Mouse (Mus musculus): ENCODE results near the gene Galnt13. TPM values are rescaled to one million over a fixed set of nuclear protein-coding genes. Genes with fewer than 3 reads are reported as not detected.
"Not testable (repeated sequence)": the region's sequence is repeated elsewhere in the genome, so short reads cannot be mapped to it uniquely, and the experiment has no call there.

The Galnt13 gene
- total RNA-seq (2014; fragmentation: Nextera tagmentation) (not detected in 2 replicates), total RNA-seq (2017) (not detected in 2 replicates)

DNA sequence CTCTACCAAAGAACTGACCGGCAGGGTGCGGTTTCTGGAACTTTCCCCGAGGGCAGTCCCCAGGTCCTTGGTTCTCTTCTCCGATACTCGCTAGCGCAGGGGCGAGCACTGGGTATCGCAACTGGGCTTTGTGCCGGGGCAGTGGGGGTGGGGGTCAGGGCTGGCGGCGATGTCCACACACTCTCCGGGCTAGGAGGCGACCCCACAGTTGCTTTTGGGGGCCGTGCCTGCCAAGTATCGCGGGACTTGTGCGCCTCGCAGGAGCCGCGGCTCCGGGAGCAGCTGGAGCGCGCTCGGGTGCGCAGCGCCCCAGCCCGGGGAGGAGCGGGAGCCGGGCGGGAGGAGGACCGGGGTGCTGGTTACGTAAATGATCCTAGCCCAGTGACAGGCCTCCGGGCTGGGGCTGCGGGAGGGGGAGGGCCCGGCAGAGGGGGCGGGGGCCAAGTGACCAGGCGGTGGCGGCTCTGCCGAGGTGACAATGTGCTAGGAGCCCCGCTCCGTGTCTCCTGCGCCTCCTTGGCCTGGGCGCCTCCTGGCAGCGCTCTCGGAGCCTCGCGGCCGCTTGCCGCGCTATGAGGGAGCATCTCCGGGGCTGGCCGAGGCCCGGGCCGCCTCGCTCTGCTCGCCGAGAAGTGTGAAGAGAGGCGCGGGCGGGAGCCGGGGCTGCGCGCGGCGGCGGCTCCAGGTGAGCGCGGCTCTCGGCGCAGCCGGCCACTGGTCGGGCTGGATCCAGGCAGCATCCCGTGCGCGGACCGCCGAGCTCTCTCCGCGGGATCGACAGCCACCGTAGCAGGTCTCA lies at the start of gene Galnt13:
TSS of gene Galnt13 (plus strand) at position 381 of the 799 bp plus-strand sequence.
- ATAC-seq (replicated peaks; ENCODE audit: low FRiP score, low TSS enrichment, poor library complexity, severe bottlenecking): no peak

DNA sequence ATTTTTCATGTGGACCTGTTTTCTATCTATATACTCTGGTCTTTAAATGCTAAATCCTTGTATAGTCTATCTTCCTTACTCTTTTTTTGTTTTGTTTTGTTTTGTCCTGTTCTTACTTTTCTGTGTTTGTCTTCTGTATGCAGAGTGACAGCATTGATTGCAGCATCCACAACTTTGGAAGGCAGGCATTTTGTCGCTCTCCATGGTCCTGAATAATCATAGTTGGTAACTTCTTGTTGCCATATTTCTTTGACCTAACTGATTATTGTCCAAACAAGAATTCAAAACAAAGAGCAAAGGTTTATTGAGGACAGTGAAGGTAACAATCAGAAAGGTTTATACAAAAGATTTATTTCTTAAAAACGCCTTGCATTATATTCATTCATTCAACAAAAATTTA lies 5.1 kb upstream of the Galnt13 start:
- ATAC-seq (replicated peaks; ENCODE audit: low FRiP score, low TSS enrichment, poor library complexity, severe bottlenecking): no peak

DNA sequence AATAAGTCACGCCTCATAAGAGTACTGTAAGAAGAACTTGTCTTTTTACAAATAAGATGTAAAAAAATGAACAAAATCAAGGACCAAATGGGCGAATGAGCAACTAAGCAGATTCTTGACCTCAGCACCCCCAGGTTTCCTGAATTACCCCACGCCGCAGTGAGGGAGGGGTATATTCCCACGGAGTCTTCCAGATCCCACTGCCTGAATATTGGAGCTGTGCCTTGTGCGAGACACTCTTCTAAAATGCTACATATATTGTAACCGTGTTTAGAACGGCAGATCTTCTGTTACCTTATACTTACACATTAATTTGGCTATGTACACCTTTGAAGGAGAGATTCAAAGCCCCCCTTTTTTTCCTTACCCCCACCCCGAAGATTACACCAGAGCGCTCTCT lies 737 bp upstream of the Galnt13 start:
- ATAC-seq (replicated peaks; ENCODE audit: low FRiP score, low TSS enrichment, poor library complexity, severe bottlenecking): no peak

DNA sequence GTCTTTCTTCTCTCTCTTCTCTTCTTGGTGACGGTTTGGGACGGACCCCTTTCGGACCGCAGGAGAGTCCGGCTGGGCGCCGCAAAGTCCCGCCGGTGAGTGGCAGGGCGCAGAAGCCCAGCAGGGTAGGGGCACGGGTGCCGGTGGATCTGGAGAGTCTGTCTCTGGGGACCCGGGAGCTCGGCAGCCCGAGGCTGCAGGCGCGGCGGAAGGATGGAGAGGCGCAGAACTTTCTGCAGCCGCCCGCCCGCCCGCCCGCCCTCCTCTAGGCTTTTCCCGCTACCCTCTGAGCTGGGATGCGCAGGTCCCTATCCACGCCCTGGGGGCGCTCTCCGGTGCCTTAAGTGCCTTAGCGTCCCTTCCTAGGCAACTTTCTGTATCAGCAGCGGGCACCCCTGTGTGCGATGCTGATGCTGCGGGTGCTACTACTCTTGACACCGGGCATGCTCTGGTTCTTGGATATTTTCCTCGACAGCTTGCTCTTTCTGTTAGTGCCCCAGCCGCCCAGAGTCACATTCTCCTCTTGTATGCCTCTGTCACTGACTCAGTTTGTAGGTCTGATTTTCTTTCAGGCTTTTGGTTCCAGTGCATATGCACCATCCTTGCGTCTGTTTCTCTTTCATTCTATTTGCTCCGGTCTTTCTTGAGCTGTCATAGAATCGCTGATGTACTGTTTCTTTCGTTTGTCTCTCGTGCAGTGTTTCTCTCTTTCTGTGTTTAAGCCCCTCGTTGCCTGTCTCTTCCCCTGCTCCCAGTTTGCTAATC lies 801 bp downstream of the Galnt13 start:
- no peak for ATAC-seq (replicated peaks; ENCODE audit: low FRiP score, low TSS enrichment, poor library complexity, severe bottlenecking)

DNA sequence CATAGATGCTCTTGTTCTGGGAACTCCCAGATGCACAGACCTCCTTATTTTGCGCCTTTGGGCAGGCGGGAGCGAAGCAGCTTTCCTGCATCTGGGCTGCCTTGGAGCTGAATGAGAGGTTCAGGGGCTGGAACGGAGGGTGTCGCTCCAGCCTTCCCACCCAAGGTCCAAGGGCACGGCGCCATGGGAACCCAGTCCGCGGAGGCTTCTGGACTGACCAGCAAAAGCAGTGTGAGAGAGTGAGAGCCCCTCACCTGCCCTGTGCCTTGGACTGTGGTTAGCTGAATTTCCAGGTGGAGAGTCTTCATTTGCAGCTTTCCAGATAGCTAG lies 1.3 kb downstream of the Galnt13 start:
- no peak for ATAC-seq (replicated peaks; ENCODE audit: low FRiP score, low TSS enrichment, poor library complexity, severe bottlenecking)

DNA sequence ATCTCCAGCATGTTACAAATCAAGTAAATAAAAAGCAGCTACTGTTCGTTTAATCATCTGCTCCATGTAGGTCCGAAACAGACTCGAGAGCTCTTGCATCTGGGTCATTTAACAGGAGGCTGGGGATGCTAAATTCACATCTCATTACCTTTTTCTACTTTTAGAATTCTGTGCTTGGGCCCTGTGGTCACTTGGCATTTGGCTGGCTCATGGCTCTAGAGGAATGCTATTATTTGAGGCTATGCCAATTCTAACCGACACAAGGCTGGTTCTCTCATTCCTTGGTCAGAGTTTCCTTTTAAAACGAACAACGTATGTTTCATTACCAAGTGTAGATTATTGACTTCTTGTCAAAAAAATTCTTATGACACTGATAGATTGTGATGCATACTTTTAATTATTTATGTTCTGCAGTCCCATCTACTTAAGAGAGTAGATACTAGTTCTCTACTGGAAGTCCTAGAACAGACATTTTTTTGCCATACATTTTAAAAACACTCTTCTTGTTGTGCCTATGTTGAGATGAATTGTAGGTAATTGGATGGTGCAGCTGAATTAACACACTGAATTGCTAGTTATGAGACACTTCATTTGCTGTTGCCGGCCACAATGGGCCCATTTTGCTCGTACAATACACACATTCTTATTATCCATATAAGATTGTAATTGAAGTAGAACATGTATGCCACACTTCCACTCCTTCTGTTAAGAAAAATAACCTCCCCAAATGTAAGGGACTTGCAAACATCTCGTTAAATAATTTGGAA lies 6.8 kb downstream of the Galnt13 start:
- no peak for ATAC-seq (replicated peaks; ENCODE audit: low FRiP score, low TSS enrichment, poor library complexity, severe bottlenecking)

DNA sequence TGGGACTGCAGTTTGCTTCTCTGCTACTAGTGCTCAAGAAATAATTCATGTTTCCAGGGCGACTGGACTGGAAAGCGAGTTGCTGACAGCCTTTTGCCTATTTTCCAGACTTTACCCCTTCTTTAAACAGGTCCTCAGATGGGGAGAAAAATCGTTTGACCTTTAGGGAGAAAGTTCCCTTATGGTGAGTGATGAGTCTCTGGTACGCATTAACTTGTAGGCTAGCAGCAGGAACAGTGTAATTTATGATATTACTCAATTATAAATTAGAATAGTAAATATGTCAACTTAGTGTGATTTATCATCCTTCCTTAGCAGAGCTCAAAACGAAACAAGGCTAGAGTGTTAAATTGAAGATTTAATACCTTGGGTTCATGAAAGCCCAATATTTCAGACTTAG lies 47.3 kb downstream of the Galnt13 start:
- no peak for ATAC-seq (replicated peaks; ENCODE audit: low FRiP score, low TSS enrichment, poor library complexity, severe bottlenecking)

DNA sequence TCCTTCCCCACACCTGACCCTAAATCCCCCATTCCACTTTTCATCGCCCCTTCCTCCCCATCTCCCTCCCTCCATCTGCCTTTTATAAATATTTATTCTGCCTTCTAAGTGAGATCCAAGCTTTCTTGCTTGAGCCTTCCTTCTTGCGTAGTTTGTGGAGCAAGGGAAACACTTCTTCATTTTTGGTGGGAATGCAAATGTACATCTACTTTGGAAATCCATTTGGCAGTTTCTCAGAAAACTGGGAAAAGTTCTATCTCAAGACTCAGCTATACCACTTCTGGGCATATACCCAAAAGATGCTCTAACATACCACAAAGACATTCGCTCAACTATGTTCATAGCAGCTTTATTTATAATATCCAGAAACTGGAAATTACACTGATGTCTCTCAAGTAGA lies 86.9 kb downstream of the Galnt13 start:
- no peak for ATAC-seq (replicated peaks; ENCODE audit: low FRiP score, low TSS enrichment, poor library complexity, severe bottlenecking)

DNA sequence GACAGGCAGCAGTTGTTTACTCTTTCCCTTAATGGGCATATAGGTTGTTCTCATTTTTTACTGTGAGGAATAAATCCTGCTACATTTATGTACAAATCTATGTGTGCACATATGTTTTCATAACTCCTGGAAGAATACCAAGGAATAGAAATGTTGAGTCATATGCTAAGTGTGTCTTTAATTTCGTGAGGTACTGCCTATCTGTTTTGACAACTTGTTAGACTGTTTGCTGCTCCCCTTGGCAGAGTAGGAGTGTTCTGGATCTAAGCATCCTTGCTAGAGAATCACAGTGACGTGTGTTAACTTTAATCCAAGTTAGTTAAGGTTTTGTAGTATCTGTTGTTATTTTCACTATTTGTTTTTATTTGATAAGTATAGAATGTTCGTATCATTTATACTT lies 91.0 kb downstream of the Galnt13 start:
- ATAC-seq (replicated peaks; ENCODE audit: low FRiP score, low TSS enrichment, poor library complexity, severe bottlenecking): no peak

DNA sequence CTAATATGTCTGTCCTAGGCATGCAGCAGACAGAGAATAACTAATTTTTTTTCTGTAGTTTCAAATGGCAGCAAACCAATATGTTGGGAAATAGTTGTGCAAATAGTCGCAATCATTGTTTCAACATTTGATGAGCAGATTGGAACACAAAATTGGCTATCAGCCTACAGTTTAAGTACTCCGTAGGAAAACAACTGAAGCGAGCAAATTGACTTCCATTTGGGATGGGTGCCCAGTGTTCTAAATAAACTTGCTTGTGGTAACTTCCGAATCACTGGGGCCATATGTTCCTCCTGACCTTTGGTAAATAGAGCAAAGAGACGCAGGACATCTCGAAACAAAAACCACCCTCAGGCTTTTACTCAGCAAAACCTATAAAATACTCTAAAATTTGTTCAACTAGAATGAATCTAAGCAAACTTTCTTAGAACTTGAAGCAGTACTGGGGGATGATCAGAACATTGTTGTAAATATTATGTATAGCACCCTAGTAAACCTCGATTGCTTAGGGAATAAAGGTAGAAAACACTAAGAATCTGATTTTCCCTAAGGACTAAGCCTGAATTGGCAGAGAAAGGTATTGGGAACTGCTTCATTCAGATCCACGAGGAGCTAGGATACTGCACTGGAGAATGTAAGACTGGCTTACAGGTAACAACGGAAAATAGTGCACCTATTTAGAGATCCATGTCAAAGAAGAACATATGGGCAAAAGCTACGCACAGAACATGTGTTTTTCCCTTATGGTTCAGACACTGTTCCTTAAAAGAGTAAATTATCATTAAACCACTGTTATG lies 122.4 kb downstream of the Galnt13 start:
- ATAC-seq (replicated peaks; ENCODE audit: low FRiP score, low TSS enrichment, poor library complexity, severe bottlenecking): no peak

DNA sequence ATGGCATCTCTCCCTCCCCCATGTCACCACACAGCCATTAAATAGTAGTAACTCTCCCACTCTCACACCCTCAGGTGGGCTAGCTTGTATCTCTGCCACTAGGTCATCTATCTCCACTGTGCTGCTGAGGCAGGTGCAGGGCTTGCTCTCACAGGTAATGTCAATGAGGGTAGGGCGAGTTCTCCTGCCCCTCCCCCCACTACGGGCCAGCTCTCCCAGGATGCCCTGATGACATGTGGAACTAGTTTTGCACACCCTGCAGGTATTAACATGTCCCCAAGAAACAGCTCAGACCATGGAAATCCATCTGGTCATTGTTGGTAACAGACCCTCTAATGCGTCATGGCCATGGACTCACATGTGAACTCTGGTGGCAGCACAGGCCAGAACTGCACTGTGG lies 129.0 kb downstream of the Galnt13 start:
- no peak for ATAC-seq (replicated peaks; ENCODE audit: low FRiP score, low TSS enrichment, poor library complexity, severe bottlenecking)

DNA sequence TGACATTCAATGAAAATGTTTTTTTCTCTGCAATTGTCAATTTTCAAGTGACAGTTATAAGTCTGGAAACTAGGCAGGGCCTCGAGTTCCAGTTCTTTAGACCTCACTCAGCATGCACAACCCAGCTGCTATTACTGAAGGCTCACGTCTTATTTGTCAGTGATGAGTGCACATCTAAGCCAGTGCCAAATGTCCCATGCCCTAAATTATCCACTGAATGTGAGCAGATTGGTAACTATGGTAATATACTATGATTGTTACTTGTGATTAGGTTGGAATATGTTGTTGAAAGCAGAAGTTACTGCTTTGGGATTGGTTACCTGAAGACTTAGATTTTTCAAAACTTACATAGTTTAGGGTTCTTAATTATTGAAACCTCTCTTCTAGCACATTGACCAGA lies 131.1 kb downstream of the Galnt13 start:
- ATAC-seq (replicated peaks; ENCODE audit: low FRiP score, low TSS enrichment, poor library complexity, severe bottlenecking): no peak

DNA sequence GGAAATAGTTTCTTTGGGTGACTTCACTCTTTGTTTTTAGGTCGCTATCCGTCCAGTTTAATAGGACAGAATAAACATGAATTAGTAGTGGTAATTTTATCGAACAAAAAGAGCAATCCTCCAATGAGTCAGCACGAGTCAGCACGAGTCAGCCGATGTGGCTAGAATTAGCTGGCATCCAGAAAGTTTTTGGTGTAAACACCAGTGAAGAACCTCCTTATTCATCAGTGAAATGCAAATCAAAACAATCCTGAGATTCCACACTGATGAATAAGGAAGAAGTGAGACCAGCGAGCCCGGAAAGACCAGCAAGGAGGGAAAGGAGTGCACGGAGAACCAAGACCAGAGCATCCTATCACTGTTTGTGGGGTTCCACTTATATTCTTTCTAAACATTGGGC lies 131.5 kb downstream of the Galnt13 start:
- no peak for ATAC-seq (replicated peaks; ENCODE audit: low FRiP score, low TSS enrichment, poor library complexity, severe bottlenecking)

DNA sequence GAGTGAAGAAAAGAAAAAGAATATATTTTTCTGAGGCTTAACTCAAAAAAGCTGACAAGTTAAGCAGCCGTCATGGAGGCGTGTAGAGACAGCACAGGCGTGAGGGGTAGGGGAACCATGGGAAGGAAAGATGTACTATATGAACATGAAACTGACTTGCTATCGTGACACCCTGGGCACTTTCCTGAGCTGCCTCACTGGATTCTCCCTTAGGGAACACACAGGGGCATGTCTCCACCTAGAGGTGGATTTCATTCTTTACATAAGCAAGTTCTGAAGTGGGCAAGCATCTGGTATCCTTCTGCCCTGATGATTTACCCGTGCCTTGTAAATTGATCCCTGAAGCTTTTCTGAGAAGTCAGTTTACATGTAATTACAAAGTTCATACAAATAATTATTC lies 277.7 kb downstream of the Galnt13 start:
- not testable (repeated sequence) for ATAC-seq (replicated peaks; ENCODE audit: low FRiP score, low TSS enrichment, poor library complexity, severe bottlenecking)

DNA sequence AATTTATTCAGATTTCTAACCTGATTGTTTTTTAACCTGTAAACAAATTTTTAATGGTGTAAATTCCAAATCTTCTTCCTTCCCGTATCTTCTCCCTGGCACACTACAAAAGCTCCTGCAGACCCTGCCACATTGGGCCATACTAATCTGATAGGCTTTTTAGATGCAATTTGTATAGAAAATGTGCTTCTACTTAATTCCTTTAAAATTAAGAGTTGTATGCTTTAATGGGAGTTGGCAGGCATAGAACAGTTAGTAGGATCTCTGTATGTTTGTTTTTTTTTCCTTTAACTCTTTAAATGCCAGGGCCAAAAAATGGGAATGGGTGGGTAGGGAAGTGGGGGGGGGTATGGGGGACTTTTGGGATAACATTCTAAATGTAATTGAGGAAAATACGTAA lies 315.1 kb downstream of the Galnt13 start:
- ATAC-seq (replicated peaks; ENCODE audit: low FRiP score, low TSS enrichment, poor library complexity, severe bottlenecking): no peak

DNA sequence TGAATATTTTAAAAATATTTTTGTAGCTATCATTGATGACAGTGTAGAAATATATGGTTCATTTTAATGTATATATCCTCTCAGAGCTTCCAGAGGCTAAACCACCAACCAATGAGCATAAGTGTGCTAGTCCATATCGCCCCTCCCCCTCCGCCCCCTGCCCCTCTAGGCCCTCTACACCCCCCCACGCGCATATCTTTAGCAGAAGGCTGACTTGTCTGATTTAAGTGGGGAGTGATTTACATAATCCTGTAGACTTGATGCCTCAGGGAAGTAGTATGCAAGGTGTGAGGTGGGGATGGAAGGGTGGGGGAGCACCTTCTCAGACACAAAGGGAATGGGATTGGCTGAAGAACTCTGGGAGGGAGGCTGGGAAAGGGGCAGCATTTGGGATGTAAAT lies 323.7 kb downstream of the Galnt13 start:
- ATAC-seq (replicated peaks; ENCODE audit: low FRiP score, low TSS enrichment, poor library complexity, severe bottlenecking): no peak

DNA sequence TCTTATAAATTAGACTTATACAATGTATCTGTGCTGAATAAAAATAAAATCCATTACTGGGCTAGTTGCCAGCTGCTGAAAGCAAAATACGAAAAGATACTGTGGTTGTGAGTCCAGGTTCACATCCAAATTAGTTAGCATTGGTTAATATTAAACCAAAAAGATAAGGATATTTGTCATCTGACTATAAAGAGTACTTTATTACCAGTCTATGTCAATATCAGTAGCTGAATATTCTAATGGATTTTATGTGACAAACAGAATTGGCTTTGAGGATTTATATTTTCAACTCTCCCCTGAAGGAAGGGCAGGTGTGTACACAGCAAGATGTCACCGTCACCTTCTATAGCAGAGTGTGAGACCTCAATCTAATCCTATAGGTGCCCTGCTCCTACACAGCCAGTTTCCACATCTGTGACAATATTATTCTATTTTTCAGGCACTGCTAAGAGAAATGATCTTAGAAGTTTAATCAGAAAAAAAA lies 342.7 kb downstream of the Galnt13 start:
- no peak for ATAC-seq (replicated peaks; ENCODE audit: low FRiP score, low TSS enrichment, poor library complexity, severe bottlenecking)

DNA sequence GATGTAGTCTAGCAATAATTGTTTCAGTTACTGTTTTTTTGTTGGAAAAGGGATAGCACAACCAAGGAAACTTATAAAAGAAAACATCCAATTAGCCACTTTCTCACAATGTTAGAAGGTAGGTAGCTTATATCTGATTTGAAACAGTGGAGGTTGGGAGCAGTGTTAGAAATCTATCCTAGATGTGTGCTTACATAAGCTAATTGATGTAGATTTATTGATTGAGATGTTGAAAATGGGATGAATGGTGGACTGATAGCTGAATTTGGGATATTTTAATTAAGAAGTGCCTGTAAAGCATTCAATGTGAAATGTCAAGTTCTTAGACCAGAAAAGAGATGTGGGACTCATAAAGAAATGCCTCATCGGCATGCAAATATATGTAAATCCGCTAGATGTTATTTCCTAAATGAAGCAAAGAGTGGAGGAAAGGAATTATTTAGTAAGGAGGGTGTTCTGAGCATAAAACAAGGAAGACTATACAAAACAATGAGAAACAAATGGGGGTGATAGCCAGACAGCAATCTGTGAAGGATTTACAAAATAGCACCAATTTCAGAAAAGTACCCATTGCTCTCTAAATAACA lies 377.6 kb downstream of the Galnt13 start:
- ATAC-seq (replicated peaks; ENCODE audit: low FRiP score, low TSS enrichment, poor library complexity, severe bottlenecking): no peak

DNA sequence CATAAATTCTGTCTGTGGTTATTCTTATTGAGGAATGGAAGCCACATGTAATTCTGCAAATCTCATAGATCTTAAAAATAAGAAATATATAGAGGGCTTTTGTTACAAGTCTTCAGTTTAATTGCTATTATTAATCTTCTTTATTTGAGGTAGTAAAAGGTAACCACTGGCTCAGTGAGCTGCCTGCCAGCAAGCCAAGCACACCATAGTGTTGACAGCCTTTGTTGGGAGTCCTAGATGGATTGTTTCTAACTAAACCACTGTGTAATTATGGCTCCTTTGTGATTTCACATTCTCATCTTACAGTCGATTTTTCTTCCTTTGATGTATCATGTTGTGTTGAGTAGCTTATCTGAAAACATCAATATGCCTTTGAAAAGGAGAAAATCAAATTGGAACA lies 405.1 kb downstream of the Galnt13 start:
- no peak for ATAC-seq (replicated peaks; ENCODE audit: low FRiP score, low TSS enrichment, poor library complexity, severe bottlenecking)

Measured in megakaryocyte-erythroid progenitor cell, adult 5-6 weeks (primary cell).